Mouse (Mus musculus) ES-E14 (cell line): Measurements from ENCODE around the gene Dtnbp1.

Experiments used
- CHD2 ChIP-seq: IDR thresholded peaks from 2 replicates; pipeline ENCODE4 v1.6.1; 2014; ENCODE audit warnings: mild to moderate bottlenecking, low read depth, low read length, inconsistent platforms
- HCFC1 ChIP-seq: IDR thresholded peaks from 2 replicates; pipeline ENCODE4 v1.6.1; 2012; ENCODE audit warnings: low read length, inconsistent platforms, borderline replicate concordance; ENCODE audit not compliant: insufficient read depth
- MAFK ChIP-seq: IDR thresholded peaks from 2 replicates; pipeline ENCODE4 v1.6.1; 2014; ENCODE audit warnings: mild to moderate bottlenecking, low read depth, low read length, inconsistent platforms; ENCODE audit not compliant: insufficient read depth
- ZC3H11A ChIP-seq: IDR thresholded peaks from 2 replicates; pipeline ENCODE4 v1.6.1; 2012; ENCODE audit warnings: low read depth, mild to moderate bottlenecking, inconsistent platforms, low read length, borderline replicate concordance
- ZNF384 ChIP-seq: IDR thresholded peaks from 2 replicates; pipeline ENCODE4 v1.6.1; 2012; ENCODE audit warnings: low read depth, low read length, inconsistent platforms

DNA sequence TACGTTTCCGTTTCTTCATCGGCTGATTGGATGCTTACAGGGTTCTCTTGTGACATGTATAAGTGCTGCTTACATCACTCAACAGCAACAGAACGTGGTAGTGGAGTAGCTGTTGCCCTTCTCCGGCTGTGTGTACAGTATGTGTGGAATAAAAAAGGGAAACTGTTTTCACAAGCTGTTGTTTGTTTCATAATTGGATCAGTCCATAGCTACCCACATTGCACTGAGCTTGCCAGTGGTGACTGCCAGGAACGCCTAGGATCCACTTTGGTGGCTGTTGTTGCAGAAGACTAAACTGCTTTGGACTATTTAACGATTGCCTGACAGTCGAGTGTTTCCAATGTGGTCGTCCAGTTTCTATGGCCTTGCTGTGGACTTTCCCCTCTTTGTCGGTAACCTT lies 80.9 kb downstream of the Dtnbp1 start:
- TF ChIP-seq CHD2 = no peak
- no peak for TF ChIP-seq ZNF384
- TF ChIP-seq HCFC1 = no peak
- no peak for TF ChIP-seq MAFK
- no peak for TF ChIP-seq ZC3H11A
